Mouse (Mus musculus) ovary, adult 18-20 months (tissue): ENCODE measurements around the gene Fgfr1op.

ENCODE experiments used
- DNase-seq: peaks from one replicate; pipeline ENCODE4 v3.0.0; 2022; ENCODE audit warnings: low spot score, mixed read lengths

Fgfr1op gene

GRCm38 (mm10) chr17:8228622-8229021 lies 63.3 kb downstream of the Fgfr1op start:
- DNase-seq, result no peak

- no peak for DNase-seq
Measured at GRCm38 (mm10) chr17:8229607-8230006, 64.3 kb downstream of the Fgfr1op start.

GRCm38 (mm10) chr17:8232089-8232488 lies 66.8 kb downstream of the Fgfr1op start:
- no peak for DNase-seq

GRCm38 (mm10) chr17:8233618-8234214 lies 68.4 kb downstream of the Fgfr1op start:
- DNase-seq, result no peak

- no peak for DNase-seq
Measured at GRCm38 (mm10) chr17:8234537-8234936, 69.2 kb downstream of the Fgfr1op start.

- DNase-seq, result no peak
Measured at GRCm38 (mm10) chr17:8235743-8236142, 70.4 kb downstream of the Fgfr1op start, which contains the start of gene Ccr6. Ccr6 (plus strand) TSS chr17:8236043.

- DNase-seq, result no peak
Measured at GRCm38 (mm10) chr17:8238012-8238710, 72.9 kb downstream of the Fgfr1op start.

- no peak for DNase-seq
Measured at GRCm38 (mm10) chr17:8239561-8239960, 74.3 kb downstream of the Fgfr1op start.

GRCm38 (mm10) chr17:8240517-8240916 lies 75.2 kb downstream of the Fgfr1op start:
- no peak for DNase-seq

- DNase-seq, result no peak
Measured at GRCm38 (mm10) chr17:8241645-8242044, 76.3 kb downstream of the Fgfr1op start.

GRCm38 (mm10) chr17:8242186-8242585 lies 76.9 kb downstream of the Fgfr1op start:
- no peak for DNase-seq

GRCm38 (mm10) chr17:8244124-8244523 lies 78.8 kb downstream of the Fgfr1op start:
- DNase-seq, result no peak

GRCm38 (mm10) chr17:8246102-8246754 lies 80.9 kb downstream of the Fgfr1op start:
- DNase-seq, result no peak
